In genomic region chr10:7183171-7183631, GRCm38 (mm10) we compare ENCODE assay signal across 8 mouse cellular contexts. TPM values are rescaled to one million over a fixed set of nuclear protein-coding genes. Genes with fewer than 3 reads are reported as not detected.
DNase-seq lines count a peak whose midpoint lies in the region; ATAC-seq lines count a peak whose summit lies in the region.

No protein-coding gene starts in this region.

- no peak overlapping the region for H3K4me2 ChIP-seq in hindbrain, embryonic 16.5 days (ENCODE audit: low read length)
- H3K4me2 ChIP-seq in limb, embryonic 15.5 days: peak overlapping the region; percentile 36

- H3K36me3 ChIP-seq in hindbrain, embryonic 16.5 days (ENCODE audit: control insufficient read depth, insufficient read depth, low read length): no peaks in the 10 kb centered on the region
- no peaks in the 10 kb centered on the region for H3K36me3 ChIP-seq in limb, embryonic 15.5 days

- no peak overlapping the region for H3K9ac ChIP-seq in hindbrain, embryonic 16.5 days (ENCODE audit: low read depth, low read length)
- H3K9ac ChIP-seq in limb, embryonic 15.5 days: no peak overlapping the region

- no peaks in the 10 kb centered on the region for H3K9me3 ChIP-seq in hindbrain, embryonic 16.5 days (ENCODE audit: control insufficient read depth, low read length)
- no peaks in the 10 kb centered on the region for H3K9me3 ChIP-seq in limb, embryonic 15.5 days

- H3K4me3 ChIP-seq in hindbrain, embryonic 16.5 days (ENCODE audit: low read length): no peak overlapping the region
- 0 out of 2 replicates have a peak overlapping the region, but pooled peaks have one; percentile 7 for H3K4me3 ChIP-seq in limb, embryonic 15.5 days

- DNase-seq in 3T3-L1 (ENCODE audit: low read depth, low spot score): peak; percentile 18
- peak; percentile 68 for DNase-seq in embryo, embryonic 10.5 days (ENCODE audit: low spot score)
- DNase-seq in left cerebral cortex, postnatal 36 days (ENCODE audit: low spot score in 2 of 2): no peak
- no peak for DNase-seq in spleen, postnatal 10 days (ENCODE audit: low spot score in 2 of 2)
- DNase-seq in cerebellum, postnatal 36 days: no peak
- DNase-seq in right cerebral cortex, postnatal 14 days: no peak

- no peaks in the 10 kb centered on the region for H3K4me1 ChIP-seq in hindbrain, embryonic 16.5 days (ENCODE audit: control insufficient read depth, insufficient read depth, low read depth, low read length)
- peaks cover 38% of the 10 kb centered on the region for H3K4me1 ChIP-seq in limb, embryonic 15.5 days

- H3K27ac ChIP-seq in hindbrain, embryonic 16.5 days (ENCODE audit: low read depth, low read length): 0 out of 2 replicates have a peak overlapping the region, but pooled peaks have one; percentile 1
- peak overlapping the region; percentile 86 for H3K27ac ChIP-seq in limb, embryonic 15.5 days

- H3K27me3 ChIP-seq in hindbrain, embryonic 16.5 days (replicated peaks; ENCODE audit: control insufficient read depth, insufficient read depth, low read length): no peaks in the 10 kb centered on the region
- H3K27me3 ChIP-seq in limb, embryonic 15.5 days: no peaks in the 10 kb centered on the region

- intact Hi-C loops in left cerebral cortex, postnatal 36 days (cut with DNase I): no loop called here

- no peak for ATAC-seq in hindbrain, embryonic 16.5 days
- 0 out of 2 replicates have a peak, but pooled peaks have one; percentile 49 for ATAC-seq in limb, embryonic 15.5 days (ENCODE audit: insufficient number of reproducible peaks, low FRiP score, low TSS enrichment, low read depth)

- WGBS in hindbrain, embryonic 16.5 days: 35% methylated on average over 6 of the region's 6 CpGs
- 8% methylated on average over 6 of the region's 6 CpGs for WGBS in limb, embryonic 15.5 days

RNA-seq across cellular contexts. Expression of gene Cnksr3, which starts 28.8 kb away (rescaled TPM):
- 3.7 and 4.2 TPM in 2 replicates for polyA plus RNA-seq in hindbrain, embryonic 16.5 days (2015; fragmentation: Nextera tagmentation; extraction: Ambion mirVana)
- polyA plus RNA-seq in limb, embryonic 15.5 days (2015; fragmentation: Nextera tagmentation; extraction: Ambion mirVana): 13.0 and 13.3 TPM in 2 replicates
- total RNA-seq in left cerebral cortex, postnatal 36 days (2021): 1 to 10 TPM; 6.1 to 7.1 TPM

Comparison
In these comparisons a context has a peak if more than half of its experiments do, and no peak if none do; other contexts are left out.
1. DNase-seq: peak in 3T3-L1 (single experiment) and embryo, embryonic 10.5 days (single experiment); none in left cerebral cortex, postnatal 36 days (0 of 2), spleen, postnatal 10 days (0 of 2), cerebellum, postnatal 36 days (0 of 2) and right cerebral cortex, postnatal 14 days (single experiment).